Mouse (Mus musculus) stomach, embryonic 14.5 days (tissue): ENCODE results near the gene Maz. TPM values are rescaled to one million over a fixed set of nuclear protein-coding genes. Genes with fewer than 3 reads are reported as not detected.
A peak's percentile ranks its signal among the peaks of the same experiment; 100 is the strongest.

Experiments used
- ATAC-seq: fragments of 200-750 bp; cut with Nextera tagmentation; 2 replicates; pipeline ENCODE4 v1.8.0; 2017; ENCODE audit warnings: low read depth, moderate TSS enrichment; ENCODE audit not compliant: insufficient number of reproducible peaks, insufficient read depth, low FRiP score
- H3K27ac ChIP-seq: fragments of 300-500 bp; sonication (generic); 2 replicates; pipeline ENCODE4 v1.5.1; 2014; ENCODE audit warnings: mild to moderate bottlenecking, low read length, moderate library complexity, mixed read lengths
- H3K27me3 ChIP-seq: fragments of 300-500 bp; sonication (generic); 2 replicates; pipeline ENCODE4 v1.6.1; 2014; ENCODE audit warnings: low read length, control low read depth, mixed read lengths; ENCODE audit not compliant: control insufficient read depth, insufficient read depth
- H3K36me3 ChIP-seq: fragments of 300-500 bp; sonication (generic); 2 replicates; pipeline ENCODE4 v1.6.1; 2014; ENCODE audit warnings: mild to moderate bottlenecking, control low read depth, low read length, moderate library complexity, mixed read lengths; ENCODE audit not compliant: control insufficient read depth, insufficient read depth
- H3K4me1 ChIP-seq: fragments of 300-500 bp; sonication (generic); 2 replicates; pipeline ENCODE4 v1.6.1; 2014; ENCODE audit warnings: low read length, control low read depth, mixed read lengths; ENCODE audit not compliant: control insufficient read depth, insufficient read depth
- H3K4me2 ChIP-seq: fragments of 300-500 bp; sonication (generic); replicated peaks from 2 replicates; pipeline ENCODE4 v1.6.1; 2014; ENCODE audit warnings: low read depth, low read length, control low read depth
- H3K4me3 ChIP-seq: fragments of 300-500 bp; sonication (generic); 2 replicates; pipeline ENCODE4 v1.5.1; 2014; ENCODE audit warnings: low read depth, low read length, control low read depth
- H3K9ac ChIP-seq: fragments of 300-500 bp; sonication (generic); replicated peaks from 2 replicates; pipeline ENCODE4 v1.6.1; 2014; ENCODE audit warnings: low read depth, mild to moderate bottlenecking, control low read depth, low read length, moderate library complexity, mixed read lengths
- H3K9me3 ChIP-seq: fragments of 300-500 bp; sonication (generic); 2 replicates; pipeline ENCODE4 v1.6.1; 2016; ENCODE audit warnings: low read depth, low read length, control low read depth; ENCODE audit not compliant: control insufficient read depth
- WGBS: fragments of 180-500 bp; shearing (Covaris S2); extraction: QIAGEN DNeasy Blood & Tissue Kit; methylation state at CpG from one replicate; pipeline ENCODE4 v1.1.7; 2014; 5-methylcytosine and 5-hydroxymethylcytosine counted together
- polyA plus RNA-seq: library from polyadenylated mRNA; unstranded; fragments of >200 nt; fragmentation: Nextera tagmentation; extraction: Ambion mirVana; gene quantifications from 2 replicates; pipeline ENCODE4 v1.2.1, GENCODE M21; 2014

The Maz gene
- polyA plus RNA-seq = 50.3 and 54.5 TPM in 2 replicates

DNA sequence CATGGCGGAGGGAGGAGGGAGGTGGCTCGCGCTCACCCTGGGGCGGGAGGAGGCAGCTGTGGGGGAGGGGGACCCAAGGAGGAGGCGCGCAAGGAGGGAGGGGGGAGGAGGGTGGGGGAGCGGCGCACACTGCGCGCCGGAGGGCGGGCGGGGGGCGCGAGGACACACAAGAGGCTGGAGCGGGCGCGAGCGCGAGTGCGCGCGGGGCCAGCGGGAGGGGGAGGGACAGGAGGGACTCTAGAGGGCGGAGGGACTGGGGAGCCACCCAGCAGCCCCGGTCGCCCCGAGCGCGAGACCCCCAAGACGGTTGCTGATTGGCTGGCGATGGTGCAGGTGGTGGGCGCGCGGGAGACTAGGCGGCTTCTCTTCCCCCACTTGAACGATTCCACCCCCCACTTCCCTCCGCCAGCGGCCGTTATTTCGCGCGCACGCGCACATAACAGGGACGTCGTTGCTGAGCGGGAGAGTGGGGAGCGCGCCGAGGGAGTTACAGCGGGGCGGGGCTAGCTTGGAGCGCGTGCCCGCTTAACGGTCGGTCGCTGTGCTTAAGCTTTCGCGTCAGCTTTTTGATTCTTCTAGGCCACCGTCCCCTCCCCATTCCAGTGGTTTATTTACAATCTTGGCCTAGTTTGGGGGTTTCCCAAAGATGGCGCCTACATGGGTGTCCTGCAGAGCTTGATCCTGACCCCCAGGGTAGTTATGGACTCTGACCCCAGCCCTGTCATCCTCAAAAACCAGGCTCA lies at the start of gene Maz:
TSS of gene Maz (minus strand) at position 54 of the 743 bp plus-strand sequence.
- WGBS = under 1% methylated on average over 55 of the region's 63 CpGs
- peaks cover 32% of the 10 kb centered on the region for H3K4me1 ChIP-seq
- peak within 1 kb of the TSS; percentile 99 for H3K27ac ChIP-seq
- H3K4me3 ChIP-seq = peak within 1 kb of the TSS; percentile 95
- peak within 1 kb of the TSS; percentile 99 for H3K4me2 ChIP-seq
- peaks cover 46% of the 10 kb centered on the region for H3K36me3 ChIP-seq
- peak within 1 kb of the TSS; percentile 99 for H3K9ac ChIP-seq
- H3K9me3 ChIP-seq = no peaks in the 10 kb centered on the region
- peak; percentile 90 for ATAC-seq
- no peaks in the 10 kb centered on the region for H3K27me3 ChIP-seq

DNA sequence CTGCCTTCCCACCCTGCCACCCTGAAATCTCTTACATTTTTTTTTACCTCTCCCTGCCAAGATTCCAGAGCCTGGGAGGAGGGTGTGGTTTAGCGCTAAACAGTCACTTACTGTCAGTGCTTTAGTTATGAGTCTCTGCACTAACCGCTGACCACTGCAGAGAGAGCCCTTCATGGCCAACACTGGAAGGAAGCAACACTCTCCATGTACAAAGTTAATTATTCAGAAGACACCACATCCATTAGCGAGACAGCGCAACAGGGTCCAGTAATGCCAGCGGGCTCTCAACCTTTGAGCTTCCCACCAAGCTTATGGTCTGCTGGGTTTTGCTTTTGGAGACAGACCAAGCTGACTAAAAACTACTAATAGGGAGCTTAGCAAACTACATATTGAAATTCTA lies 49.4 kb upstream of the Maz start:
- Histone ChIP-seq H3K9me3 (no peaks in the 10 kb centered on the region), H3K4me2 (no peak overlapping the region), H3K27me3 (no peaks in the 10 kb centered on the region), H3K4me3 (no peak overlapping the region), H3K9ac (no peak overlapping the region), H3K4me1 (no peaks in the 10 kb centered on the region), H3K27ac (no peak overlapping the region), H3K36me3 (no peaks in the 10 kb centered on the region)
- 87% methylated on average over 5 of the region's 5 CpGs for WGBS
- ATAC-seq = no peak

DNA sequence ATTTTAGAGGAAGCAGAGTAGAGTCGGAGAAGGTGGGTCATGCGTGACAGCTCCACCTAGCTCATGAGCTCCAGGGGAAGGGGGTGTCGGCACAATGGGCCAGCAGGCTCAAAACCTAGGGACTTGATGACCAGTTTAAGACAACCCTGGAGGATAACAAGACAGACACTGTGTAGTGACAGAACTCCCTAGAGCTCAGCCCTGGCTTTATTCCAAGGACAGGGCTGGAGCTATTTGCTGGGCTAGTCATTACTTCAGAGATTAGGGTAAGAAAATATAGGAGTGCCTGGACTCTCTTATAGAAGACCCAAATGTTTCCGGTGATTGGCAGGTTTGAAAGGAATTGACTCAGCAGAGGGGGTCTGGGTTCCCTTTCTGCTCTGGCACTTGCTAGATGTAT lies 46.4 kb upstream of the Maz start:
- Histone ChIP-seq H3K36me3 (no peaks in the 10 kb centered on the region), H3K27me3 (no peaks in the 10 kb centered on the region), H3K9me3 (no peaks in the 10 kb centered on the region), H3K4me2 (no peak overlapping the region), H3K4me1 (no peaks in the 10 kb centered on the region), H3K9ac (no peak overlapping the region), H3K27ac (no peak overlapping the region), H3K4me3 (no peak overlapping the region)
- ATAC-seq = no peak
- WGBS = 92% methylated on average over 4 of the region's 4 CpGs

DNA sequence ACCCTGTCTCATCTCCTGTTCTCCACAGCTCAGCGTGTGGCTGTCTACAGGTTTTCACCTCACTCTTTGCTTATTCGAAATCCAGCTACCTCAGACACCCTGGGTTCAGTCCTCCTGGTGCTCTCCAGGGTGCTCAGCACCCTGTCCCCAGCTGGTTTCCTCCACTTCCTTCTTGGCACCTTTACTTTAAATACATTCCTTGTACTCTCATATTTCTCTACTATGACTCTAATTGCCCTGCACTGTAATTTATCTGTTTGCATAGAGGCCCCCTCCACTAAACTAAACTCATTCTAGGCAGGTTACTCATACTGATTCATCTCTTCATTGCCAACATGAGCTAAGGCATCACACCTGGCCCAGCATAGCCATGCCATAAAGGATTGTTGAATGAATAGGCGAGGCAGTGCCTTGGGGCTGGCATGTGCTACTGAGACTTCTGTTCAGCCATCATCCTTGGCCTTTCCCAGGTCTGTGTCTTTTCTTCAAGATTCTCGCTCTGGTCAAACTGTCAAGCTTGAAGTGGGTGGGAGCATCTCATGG lies 44.1 kb upstream of the Maz start:
- H3K27ac ChIP-seq = no peak overlapping the region
- no peak overlapping the region for H3K4me2 ChIP-seq
- no peaks in the 10 kb centered on the region for H3K36me3 ChIP-seq
- H3K4me3 ChIP-seq = no peak overlapping the region
- ATAC-seq = no peak
- 66% methylated on average over 4 of the region's 4 CpGs for WGBS
- no peaks in the 10 kb centered on the region for H3K4me1 ChIP-seq
- no peaks in the 10 kb centered on the region for H3K9me3 ChIP-seq
- H3K9ac ChIP-seq = no peak overlapping the region
- no peaks in the 10 kb centered on the region for H3K27me3 ChIP-seq

DNA sequence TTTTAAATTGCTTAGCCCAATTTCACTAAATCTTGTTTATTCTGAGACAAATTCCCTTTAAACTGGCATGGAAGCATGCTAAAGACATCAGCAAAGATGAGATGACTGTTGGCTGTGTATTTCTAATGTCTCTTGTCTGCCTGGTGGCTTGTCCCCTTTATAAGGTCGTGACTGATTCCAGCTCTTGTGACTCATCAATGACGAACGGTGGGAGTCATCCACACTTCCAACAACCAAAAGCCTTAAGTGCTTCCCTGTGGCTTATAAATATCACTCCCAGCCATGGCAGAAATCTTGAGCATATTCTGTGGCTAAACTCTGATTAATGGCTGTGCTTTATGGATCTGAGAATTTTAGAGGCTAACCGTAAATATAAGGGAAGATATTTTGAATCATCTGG lies 39.5 kb upstream of the Maz start:
- Histone ChIP-seq H3K27me3 (no peaks in the 10 kb centered on the region), H3K36me3 (no peaks in the 10 kb centered on the region), H3K27ac (no peak overlapping the region), H3K4me3 (no peak overlapping the region), H3K9ac (no peak overlapping the region), H3K9me3 (no peaks in the 10 kb centered on the region), H3K4me2 (no peak overlapping the region), H3K4me1 (no peaks in the 10 kb centered on the region)
- no peak for ATAC-seq
- 63% methylated on average over 4 of the region's 4 CpGs for WGBS

DNA sequence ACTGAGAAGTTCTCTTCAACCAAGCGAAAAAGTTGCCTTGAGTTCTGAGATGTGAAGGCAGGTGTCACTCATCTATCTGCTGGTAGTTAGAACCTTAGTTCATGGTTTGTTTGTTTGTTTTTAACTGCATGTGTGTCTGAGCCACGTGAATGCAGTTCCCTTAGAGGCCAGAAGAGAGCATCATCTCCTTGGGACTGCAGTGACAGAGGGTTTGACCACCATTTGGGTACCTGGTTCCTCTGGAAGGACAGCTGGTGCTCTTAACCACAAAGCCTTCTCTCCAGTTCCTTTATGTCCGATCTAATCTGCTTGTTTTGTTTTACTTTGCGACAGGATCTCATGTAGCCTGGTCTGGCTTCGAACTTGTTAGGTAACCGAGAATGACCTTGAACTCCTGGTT lies 38.7 kb upstream of the Maz start:
- Histone ChIP-seq H3K36me3 (no peaks in the 10 kb centered on the region), H3K27me3 (no peaks in the 10 kb centered on the region), H3K4me2 (no peak overlapping the region), H3K4me1 (no peaks in the 10 kb centered on the region), H3K9ac (no peak overlapping the region), H3K4me3 (no peak overlapping the region), H3K27ac (no peak overlapping the region), H3K9me3 (no peaks in the 10 kb centered on the region)
- no peak for ATAC-seq
- 85% methylated on average over 6 of the region's 6 CpGs for WGBS

DNA sequence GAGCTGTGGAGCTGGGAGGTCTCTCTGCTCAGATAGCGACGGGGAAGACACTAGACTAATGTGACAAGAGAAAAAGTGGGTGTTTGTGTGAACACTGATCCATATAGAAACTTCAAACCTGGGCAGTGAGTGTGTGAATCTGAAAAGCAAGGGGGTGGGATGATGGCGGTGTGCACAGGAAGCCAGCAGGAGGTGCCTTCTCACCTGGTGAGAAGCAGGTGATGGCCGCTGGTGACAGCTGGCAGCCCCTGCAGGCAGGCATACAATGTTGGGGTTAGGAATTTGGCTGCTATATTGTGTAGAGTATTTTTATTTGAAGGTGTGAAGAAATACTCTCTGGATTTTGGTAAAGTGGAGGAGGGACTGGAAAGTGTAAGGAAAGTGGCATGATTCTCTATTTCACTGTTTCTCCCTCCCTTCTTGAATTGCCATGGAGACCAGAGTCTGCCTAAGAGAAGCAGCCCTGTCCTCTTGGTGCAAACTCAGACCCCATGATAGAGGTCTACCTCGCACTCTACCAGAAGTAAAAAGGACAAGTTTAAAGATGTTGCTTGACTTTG lies 28.3 kb upstream of the Maz start:
- Histone ChIP-seq H3K4me3 (no peak overlapping the region), H3K9ac (no peak overlapping the region), H3K27me3 (no peaks in the 10 kb centered on the region), H3K4me1 (no peaks in the 10 kb centered on the region), H3K4me2 (no peak overlapping the region), H3K27ac (no peak overlapping the region), H3K9me3 (no peaks in the 10 kb centered on the region), H3K36me3 (no peaks in the 10 kb centered on the region)
- no peak for ATAC-seq
- 57% methylated on average over 5 of the region's 5 CpGs for WGBS

DNA sequence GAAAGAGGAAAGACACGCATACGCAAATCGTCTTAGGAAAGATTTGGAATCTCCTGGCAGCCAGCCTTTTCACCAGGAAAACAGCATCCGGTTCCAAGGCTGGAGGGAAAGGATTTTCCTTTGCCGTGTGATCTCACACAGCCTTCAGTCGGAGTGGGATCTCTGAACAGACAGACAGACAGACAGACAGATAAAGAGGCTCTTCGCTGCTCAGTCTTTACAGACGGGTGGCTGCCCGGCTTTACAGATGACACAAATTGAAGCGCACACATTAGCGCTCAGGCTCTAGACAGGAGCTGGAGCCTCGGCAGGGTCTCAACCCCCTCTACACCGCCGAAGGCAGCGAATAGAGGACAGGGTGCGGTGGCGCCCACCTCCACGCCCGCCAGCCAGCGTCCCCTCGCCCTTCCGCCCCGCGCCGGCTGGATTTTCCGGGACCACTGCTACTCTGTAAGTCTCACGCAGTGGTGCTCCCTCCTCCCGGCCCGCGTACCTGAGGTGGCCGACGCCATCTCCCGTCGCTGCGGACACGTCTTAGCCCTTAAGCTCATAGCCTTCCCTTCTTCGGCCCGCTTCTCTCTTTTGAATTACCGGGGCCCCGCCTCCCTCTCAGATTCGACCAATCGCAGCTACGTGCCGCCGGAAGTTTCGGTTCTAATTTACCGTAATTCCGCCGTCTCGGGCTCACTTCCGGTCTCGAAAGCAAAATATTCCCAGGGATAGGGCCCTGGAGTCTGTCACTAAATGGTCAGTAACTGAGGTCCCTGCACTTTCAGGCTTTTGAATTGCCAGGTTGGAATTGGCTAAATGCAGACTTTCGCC lies 15.2 kb upstream of the Maz start, which contains the start of gene Kif22:
TSS of gene Kif22 (minus strand) at position 621 of the 822 bp plus-strand sequence.
- H3K36me3 ChIP-seq = no peaks in the 10 kb centered on the region; the same call in 1 of the 2 replicates
- H3K4me3 ChIP-seq = peak within 1 kb of the TSS; percentile 62
- H3K27ac ChIP-seq = peak within 1 kb of the TSS; percentile 48; the same call in 1 of the 2 replicates
- peak; percentile 87 for ATAC-seq
- WGBS = under 1% methylated on average over 53 of the region's 53 CpGs
- peaks cover 6% of the 10 kb centered on the region for H3K4me1 ChIP-seq
- peak within 1 kb of the TSS; percentile 60 for H3K4me2 ChIP-seq
- H3K27me3 ChIP-seq = no peaks in the 10 kb centered on the region
- peak within 1 kb of the TSS; percentile 54 for H3K9ac ChIP-seq
- H3K9me3 ChIP-seq = no peaks in the 10 kb centered on the region
